ENCODE assay signal across 10 mouse cellular contexts in the genomic region with DNA sequence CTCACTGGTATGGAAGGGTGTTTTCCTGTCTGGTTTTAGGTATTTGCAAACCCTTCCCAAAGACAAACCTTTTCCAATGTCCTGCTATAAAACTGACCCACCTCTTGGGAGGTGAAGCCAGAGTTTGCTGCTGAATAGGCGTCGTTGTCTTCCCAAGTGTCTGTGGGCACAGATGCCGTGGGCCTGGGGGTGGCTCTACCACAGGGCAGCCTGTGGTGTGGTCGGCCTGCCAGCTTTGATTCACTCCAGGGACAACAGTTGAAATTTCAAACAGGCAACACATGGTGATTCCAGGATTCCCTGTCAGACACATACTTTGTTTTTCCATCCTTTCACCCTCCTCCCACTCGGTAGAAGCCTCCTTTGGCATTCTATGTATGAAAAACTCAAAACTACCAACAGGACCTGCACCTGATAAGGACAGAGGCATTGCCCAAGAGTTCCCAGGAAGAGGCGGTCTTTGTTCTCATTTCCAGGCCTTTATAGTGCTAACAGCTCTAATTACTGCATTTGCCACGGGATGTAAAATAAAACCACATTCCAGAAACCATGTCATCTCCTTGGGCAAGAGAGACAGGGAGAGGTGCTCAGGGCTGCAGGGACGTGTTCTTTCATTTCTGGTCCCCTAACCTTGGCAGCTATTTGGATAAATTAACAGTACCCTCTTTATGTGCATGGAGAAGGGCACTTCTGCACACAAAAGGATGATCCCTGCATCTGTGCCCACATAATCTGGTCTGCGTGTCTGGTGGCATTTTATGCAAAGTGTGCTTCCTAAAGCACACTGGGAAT. TPM values are rescaled to one million over a fixed set of nuclear protein-coding genes. Genes with fewer than 3 reads are reported as not detected.
DNase-seq lines count a peak whose midpoint lies in the region; ATAC-seq lines count a peak whose summit lies in the region.
"Had no signal": no experiment of that assay in that cellular context is flagged by ENCODE, and none has a peak within 500 bp of the region (broad histone marks: within the 10 kb centered on the region; RNA-seq: fewer than 3 reads in every experiment).

No protein-coding gene starts in this region.

- no peak overlapping the region for H3K4me2 ChIP-seq in kidney, embryonic 16.5 days (replicated peaks; ENCODE audit: low read depth, low read length)
- H3K4me2 ChIP-seq in embryonic facial prominence, embryonic 13.5 days, result peak overlapping the region; percentile 24; the same call in 1 of the 2 replicates
- H3K4me2 ChIP-seq in midbrain, embryonic 15.5 days, result no peak overlapping the region
- H3K4me2 ChIP-seq: lung, embryonic 14.5 days had no signal

- no peak for DNase-seq in kidney, adult 18-20 months
- DNase-seq in Muller cell, postnatal 12 days (ENCODE audit: inconsistent ontology term), result peak; percentile 91
- DNase-seq in urinary bladder, adult 18-20 months (ENCODE audit: low spot score in 2 of 2), result no peak
- DNase-seq in spleen, adult 18-20 months, result no peak
- DNase-seq: kidney, postnatal 4 days; lung, embryonic 14.5 days had no signal

- H3K4me3 ChIP-seq in kidney, embryonic 16.5 days (ENCODE audit: low read length), result no peak overlapping the region
- no peak overlapping the region for H3K4me3 ChIP-seq in embryonic facial prominence, embryonic 13.5 days
- H3K4me3 ChIP-seq in midbrain, embryonic 15.5 days, result no peak overlapping the region

- no peak for ATAC-seq in kidney, embryonic 16.5 days (ENCODE audit: low FRiP score, low TSS enrichment)
- ATAC-seq in embryonic facial prominence, embryonic 13.5 days (ENCODE audit: insufficient number of reproducible peaks, insufficient read depth, low FRiP score, low TSS enrichment, low read depth), result no peak
- no peak for ATAC-seq in midbrain, embryonic 15.5 days (replicated peaks)

- no peak overlapping the region for H3K9ac ChIP-seq in kidney, embryonic 16.5 days (replicated peaks; ENCODE audit: low read length)
- H3K9ac ChIP-seq in embryonic facial prominence, embryonic 13.5 days, result no peak overlapping the region
- no peak overlapping the region for H3K9ac ChIP-seq in midbrain, embryonic 15.5 days
- H3K9ac ChIP-seq: lung, embryonic 14.5 days had no signal

- H3K4me1 ChIP-seq in kidney, embryonic 16.5 days (ENCODE audit: insufficient read depth, low read length), result peaks cover 14% of the 10 kb centered on the region; the same call in 1 of the 2 replicates
- peaks cover 20% of the 10 kb centered on the region for H3K4me1 ChIP-seq in embryonic facial prominence, embryonic 13.5 days
- H3K4me1 ChIP-seq in midbrain, embryonic 15.5 days, result peaks cover 11% of the 10 kb centered on the region; the same call in 1 of the 2 replicates

- H3K9me3 ChIP-seq in kidney, embryonic 16.5 days (ENCODE audit: low read length), result no peaks in the 10 kb centered on the region
- H3K9me3 ChIP-seq in embryonic facial prominence, embryonic 13.5 days, result no peaks in the 10 kb centered on the region
- H3K9me3 ChIP-seq in midbrain, embryonic 15.5 days, result no peaks in the 10 kb centered on the region
- H3K9me3 ChIP-seq: G1E had no signal

- peak overlapping the region; percentile 50 for H3K27ac ChIP-seq in kidney, embryonic 16.5 days (ENCODE audit: low read length)
- H3K27ac ChIP-seq in embryonic facial prominence, embryonic 13.5 days, result peak overlapping the region; percentile 69
- H3K27ac ChIP-seq in midbrain, embryonic 15.5 days, result peak overlapping the region; percentile 65

- 30% methylated on average over 9 of the region's 9 CpGs for WGBS in kidney, embryonic 16.5 days
- WGBS in embryonic facial prominence, embryonic 13.5 days, result 25% methylated on average over 9 of the region's 9 CpGs
- WGBS in midbrain, embryonic 15.5 days, result 57% methylated on average over 9 of the region's 9 CpGs

- no peaks in the 10 kb centered on the region for H3K36me3 ChIP-seq in kidney, embryonic 16.5 days (ENCODE audit: insufficient read depth, low read length)
- no peaks in the 10 kb centered on the region for H3K36me3 ChIP-seq in embryonic facial prominence, embryonic 13.5 days
- H3K36me3 ChIP-seq in midbrain, embryonic 15.5 days (replicated peaks), result no peaks in the 10 kb centered on the region

- no peaks in the 10 kb centered on the region for H3K27me3 ChIP-seq in kidney, embryonic 16.5 days (ENCODE audit: insufficient read depth, low read length)
- no peaks in the 10 kb centered on the region for H3K27me3 ChIP-seq in embryonic facial prominence, embryonic 13.5 days
- H3K27me3 ChIP-seq in midbrain, embryonic 15.5 days (replicated peaks), result no peaks in the 10 kb centered on the region

RNA-seq across cellular contexts. Expression of a gene that starts 10.1 kb away (rescaled TPM):
- 25.9 and 27.5 TPM in 2 replicates for polyA plus RNA-seq in kidney, embryonic 16.5 days (2015; fragmentation: Nextera tagmentation; extraction: Ambion mirVana)
- polyA plus RNA-seq in embryonic facial prominence, embryonic 13.5 days (2015; fragmentation: Nextera tagmentation; extraction: Ambion mirVana), result 23.8 and 25.1 TPM in 2 replicates
- 5.2 and 6.0 TPM in 2 replicates for polyA plus RNA-seq in midbrain, embryonic 15.5 days (2015; fragmentation: Nextera tagmentation; extraction: Ambion mirVana)
